ENCODE assay signal across 41 mouse cellular contexts in genomic region chr7:66318147-66318546, GRCm38 (mm10). TPM values are rescaled to one million over a fixed set of nuclear protein-coding genes. Genes with fewer than 3 reads are reported as not detected.
"Had no signal": no experiment of that assay in that cellular context is flagged by ENCODE, and none has a peak within 500 bp of the region (broad histone marks: within the 10 kb centered on the region; RNA-seq: fewer than 3 reads in every experiment).

No protein-coding gene starts in this region.

- H3K27ac ChIP-seq: heart, embryonic 10.5 days; hindbrain, embryonic 13.5 days; hindbrain, embryonic 15.5 days; hindbrain, postnatal 0 days; kidney, embryonic 15.5 days; kidney, postnatal 0 days had no signal

- H3K9ac ChIP-seq: heart, embryonic 12.5 days; hindbrain, embryonic 13.5 days; hindbrain, embryonic 15.5 days; kidney, embryonic 15.5 days had no signal

- H3K4me3 ChIP-seq: heart, embryonic 10.5 days; heart, embryonic 12.5 days; hindbrain, embryonic 13.5 days; hindbrain, embryonic 15.5 days; kidney, embryonic 15.5 days had no signal

- H3K9me3 ChIP-seq: heart, embryonic 10.5 days; hindbrain, embryonic 13.5 days; kidney, embryonic 15.5 days had no signal

- ATAC-seq: forebrain, embryonic 16.5 days; hindbrain, postnatal 0 days; intestine, embryonic 16.5 days had no signal

- H3K4me2 ChIP-seq: heart, embryonic 12.5 days; hindbrain, embryonic 13.5 days; hindbrain, embryonic 15.5 days; kidney, embryonic 15.5 days; liver, embryonic 11.5 days had no signal

- H3K36me3 ChIP-seq: hindbrain, embryonic 13.5 days; hindbrain, embryonic 15.5 days had no signal

- H3K27me3 ChIP-seq: heart, embryonic 12.5 days; hindbrain, embryonic 13.5 days; hindbrain, embryonic 15.5 days; kidney, embryonic 15.5 days had no signal

- DNase-seq: gastrocnemius, postnatal 25 days; heart, adult 18-20 months; heart, postnatal 10 days; heart, postnatal 36 days; kidney, adult 11 months; kidney, adult 2 months; kidney, adult 9 months; kidney, postnatal 14 days; kidney, postnatal 36 days; layer of hippocampus, adult 9-11 months; layer of hippocampus, postnatal 36 days; left cerebral cortex, postnatal 4 days; liver had no signal

- H3K4me1 ChIP-seq: heart, embryonic 10.5 days had no signal

RNA-seq across cellular contexts. Expression of gene Gm10974, which starts 47.6 kb away (rescaled TPM):
- total RNA-seq: gastrocnemius, adult 8-10 months; gastrocnemius, postnatal 25 days; gastrocnemius, postnatal 4 days; granulocyte monocyte progenitor cell, adult 5-6 weeks; heart, adult 18-20 months; heart, adult 8-10 months; heart, postnatal 10 days; heart, postnatal 36 days; hematopoietic stem cell, adult 5-6 weeks; hindbrain, postnatal 0 days; layer of hippocampus, adult 18-20 months; layer of hippocampus, adult 8-10 months; layer of hippocampus, postnatal 14 days; layer of hippocampus, postnatal 36 days; left cerebral cortex, adult 18-20 months; left cerebral cortex, adult 8-10 months; left cerebral cortex, postnatal 10 days; left cerebral cortex, postnatal 25 days; left cerebral cortex, postnatal 4 days had no signal
- polyA plus RNA-seq: forebrain, embryonic 16.5 days; frontal cortex, adult 2 months; heart, embryonic 10.5 days; heart, embryonic 12.5 days; heart, embryonic 14.5 days; heart, embryonic 16.5 days; hindbrain, embryonic 11.5 days; hindbrain, embryonic 13.5 days; hindbrain, embryonic 15.5 days; hindbrain, postnatal 0 days; intestine, embryonic 14.5 days; intestine, embryonic 16.5 days; kidney, adult 2 months; kidney, embryonic 15.5 days; kidney, postnatal 0 days; large intestine, adult 2 months; liver, embryonic 11.5 days had no signal
